Mouse (Mus musculus) liver, embryonic 13.5 days (tissue): ENCODE results near the gene Mpped2. TPM values are rescaled to one million over a fixed set of nuclear protein-coding genes. Genes with fewer than 3 reads are reported as not detected.
A peak's percentile ranks its signal among the peaks of the same experiment; 100 is the strongest.

ENCODE experiments used
- ATAC-seq: fragments of 200-750 bp; cut with Nextera tagmentation; 2 replicates; pipeline ENCODE4 v1.8.0; 2017; ENCODE audit warnings: low read depth, mild to moderate bottlenecking, moderate number of reproducible peaks, moderate library complexity
- DNase-seq: peaks from one replicate; pipeline ENCODE4 v3.0.0; 2022
- H3K27ac ChIP-seq: fragments of 300-500 bp; sonication (generic); 2 replicates; pipeline ENCODE4 v1.5.1; 2015; ENCODE audit warnings: moderate library complexity, mild to moderate bottlenecking, inconsistent platforms
- H3K27me3 ChIP-seq: fragments of 300-500 bp; sonication (generic); 2 replicates; pipeline ENCODE4 v1.6.1; 2015; ENCODE audit warnings: mild to moderate bottlenecking, inconsistent platforms
- H3K36me3 ChIP-seq: fragments of 300-500 bp; sonication (generic); 2 replicates; pipeline ENCODE4 v1.6.1; 2015; ENCODE audit warnings: mild to moderate bottlenecking, inconsistent platforms
- H3K4me1 ChIP-seq: fragments of 300-500 bp; sonication (generic); replicated peaks from 2 replicates; pipeline ENCODE4 v1.6.1; 2015; ENCODE audit warnings: inconsistent platforms
- H3K4me2 ChIP-seq: fragments of 300-500 bp; sonication (generic); 2 replicates; pipeline ENCODE4 v1.6.1; 2015; ENCODE audit warnings: inconsistent platforms, mild to moderate bottlenecking, moderate library complexity
- H3K4me3 ChIP-seq: fragments of 300-500 bp; sonication (generic); replicated peaks from 2 replicates; pipeline ENCODE4 v1.5.1; 2015; ENCODE audit warnings: mild to moderate bottlenecking, inconsistent platforms
- H3K9ac ChIP-seq: fragments of 300-500 bp; sonication (generic); 2 replicates; pipeline ENCODE4 v1.6.1; 2015; ENCODE audit warnings: mild to moderate bottlenecking, inconsistent platforms
- H3K9me3 ChIP-seq: fragments of 300-500 bp; sonication (generic); replicated peaks from 2 replicates; pipeline ENCODE4 v1.6.1; 2016; ENCODE audit warnings: inconsistent platforms
- WGBS: fragments of 180-500 bp; shearing (Covaris S2); methylation state at CpG from one replicate; pipeline ENCODE4 v1.1.7; 2015; ENCODE audit not compliant: insufficient replicate concordance; 5-methylcytosine and 5-hydroxymethylcytosine counted together
- polyA plus RNA-seq: library from polyadenylated mRNA; unstranded; fragments of >200 nt; fragmentation: Nextera tagmentation; extraction: Ambion mirVana; gene quantifications from 2 replicates; pipeline ENCODE4 v1.2.1, GENCODE M21; 2015

Gene Mpped2
- polyA plus RNA-seq, 1 experiment from 2014 or later: 3.4 TPM

- Histone ChIP-seq H3K9me3 (no peaks in the 10 kb centered on the region), H3K27ac (no peak overlapping the region), H3K4me1 (no peaks in the 10 kb centered on the region), H3K4me3 (no peak overlapping the region), H3K36me3 (no peaks in the 10 kb centered on the region), H3K4me2 (no peak overlapping the region), H3K27me3 (no peaks in the 10 kb centered on the region), H3K9ac (no peak overlapping the region)
- ATAC-seq: no peak
- WGBS: 63% methylated on average over 5 of the region's 5 CpGs
- DNase-seq: no peak
Measured at GRCm38 (mm10) chr2:106679720-106680455, 13.2 kb upstream of the Mpped2 start.

- H3K9me3 ChIP-seq: no peaks in the 10 kb centered on the region
- DNase-seq: no peak
- no peaks in the 10 kb centered on the region for H3K36me3 ChIP-seq
- H3K9ac ChIP-seq: no peak overlapping the region
- H3K4me3 ChIP-seq: no peak overlapping the region
- 59% methylated on average over 9 of the region's 9 CpGs for WGBS
- no peak for ATAC-seq
- no peaks in the 10 kb centered on the region for H3K27me3 ChIP-seq
- no peaks in the 10 kb centered on the region for H3K4me1 ChIP-seq
- H3K27ac ChIP-seq: no peak overlapping the region
- H3K4me2 ChIP-seq: no peak overlapping the region
Measured at GRCm38 (mm10) chr2:106683185-106683831, 9.8 kb upstream of the Mpped2 start.

GRCm38 (mm10) chr2:106683832-106684231 lies 9.2 kb upstream of the Mpped2 start:
- H3K9ac ChIP-seq: no peak overlapping the region
- H3K4me2 ChIP-seq: no peak overlapping the region
- H3K9me3 ChIP-seq: no peaks in the 10 kb centered on the region
- H3K27ac ChIP-seq: no peak overlapping the region
- no peaks in the 10 kb centered on the region for H3K4me1 ChIP-seq
- no peak for DNase-seq
- no peaks in the 10 kb centered on the region for H3K27me3 ChIP-seq
- 48% methylated on average over 4 of the region's 4 CpGs for WGBS
- H3K4me3 ChIP-seq: no peak overlapping the region
- no peaks in the 10 kb centered on the region for H3K36me3 ChIP-seq
- ATAC-seq: no peak

- peaks cover 11% of the 10 kb centered on the region; the same call in 1 of the 2 replicates for H3K4me1 ChIP-seq
- H3K27me3 ChIP-seq: peaks cover 62% of the 10 kb centered on the region
- ATAC-seq: no peak
- no peak for DNase-seq
- 13% methylated on average over 6 of the region's 6 CpGs for WGBS
- no peak overlapping the region for H3K4me2 ChIP-seq
- H3K9ac ChIP-seq: no peak overlapping the region
- no peaks in the 10 kb centered on the region for H3K9me3 ChIP-seq
- H3K4me3 ChIP-seq: no peak overlapping the region
- H3K27ac ChIP-seq: no peak overlapping the region
- no peaks in the 10 kb centered on the region for H3K36me3 ChIP-seq
Measured at GRCm38 (mm10) chr2:106691753-106692363, 1.2 kb upstream of the Mpped2 start.

DNA sequence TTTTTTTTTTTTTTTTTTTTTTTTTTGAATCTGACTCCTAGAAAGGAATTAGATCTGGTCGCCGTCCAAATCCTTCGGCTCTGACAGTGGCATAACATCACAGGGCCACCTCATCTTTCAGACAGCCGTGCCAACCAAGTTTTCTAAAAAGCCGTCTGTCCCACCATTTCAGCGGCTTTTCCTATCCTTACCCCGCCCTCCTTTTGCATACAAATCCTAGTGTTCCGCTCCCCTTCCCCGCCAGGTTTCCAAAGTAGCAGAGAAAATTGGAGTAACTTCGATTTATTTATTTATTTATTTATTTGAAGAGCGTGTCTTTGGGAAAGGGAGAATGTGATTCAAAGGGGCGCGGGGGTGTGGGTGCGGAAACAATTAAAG lies 675 bp upstream of the Mpped2 start:
- DNase-seq (no peak), ATAC-seq (no peak)
- peak overlapping the region; percentile 87 for H3K4me2 ChIP-seq
- H3K36me3 ChIP-seq: no peaks in the 10 kb centered on the region
- no peaks in the 10 kb centered on the region for H3K9me3 ChIP-seq
- no peak overlapping the region for H3K9ac ChIP-seq
- H3K27ac ChIP-seq: no peak overlapping the region
- peaks cover 11% of the 10 kb centered on the region; the same call in 1 of the 2 replicates for H3K4me1 ChIP-seq
- peak overlapping the region; percentile 64; the same call in 1 of the 2 replicates for H3K4me3 ChIP-seq
- WGBS: 5% methylated on average over 14 of the region's 14 CpGs
- peaks cover 63% of the 10 kb centered on the region for H3K27me3 ChIP-seq

DNA sequence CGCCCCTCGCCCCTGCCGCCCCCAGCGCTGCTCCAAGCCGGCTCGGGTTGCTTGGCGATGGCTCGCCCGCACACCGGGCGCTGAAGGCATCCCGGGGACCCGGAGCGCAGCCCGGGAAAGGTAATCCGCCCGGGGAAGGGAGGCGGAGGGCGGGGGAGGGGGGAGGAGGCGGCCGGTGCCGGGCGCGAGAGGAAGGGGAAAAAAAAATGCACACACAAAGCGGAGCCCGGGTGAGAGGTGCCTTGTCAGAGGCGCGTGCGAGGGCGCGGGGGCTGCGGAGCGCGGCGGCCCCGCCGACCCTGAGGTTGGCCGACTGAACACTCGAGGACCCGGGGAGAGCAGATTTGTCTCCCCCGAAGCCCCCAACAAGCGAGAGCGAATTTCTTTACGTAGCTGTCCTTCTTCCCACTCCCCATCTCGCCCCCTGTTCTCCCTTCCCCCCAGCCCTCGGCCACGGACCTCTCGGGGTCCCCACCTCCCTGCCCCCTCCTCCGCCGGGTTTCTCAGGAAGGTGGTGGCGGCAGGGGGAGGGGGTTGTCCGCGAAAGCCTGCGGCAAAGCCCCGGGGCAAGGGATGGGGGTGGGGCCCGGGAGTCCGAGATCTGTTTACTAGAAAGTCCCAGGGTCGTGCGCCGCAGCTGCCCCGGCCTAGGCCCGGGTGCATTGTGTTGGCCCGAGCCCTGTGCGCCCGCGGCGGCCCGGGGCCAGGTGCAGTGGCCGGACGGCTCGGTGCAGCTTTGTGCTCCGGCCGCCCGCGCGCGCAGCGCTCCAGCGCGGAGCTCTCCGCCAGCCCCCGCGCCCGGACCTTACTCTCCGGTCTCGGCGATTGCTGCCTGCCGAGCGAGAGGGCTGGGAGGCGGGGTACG lies 865 bp downstream of the Mpped2 start:
- Histone ChIP-seq H3K27ac (peak overlapping the region; percentile 58), H3K36me3 (no peaks in the 10 kb centered on the region), H3K4me3 (peak overlapping the region; percentile 64), H3K27me3 (peaks cover 65% of the 10 kb centered on the region), H3K4me2 (peak overlapping the region; percentile 87), H3K9me3 (no peaks in the 10 kb centered on the region), H3K4me1 (peaks cover 11% of the 10 kb centered on the region; the same call in 1 of the 2 replicates), H3K9ac (peak overlapping the region; percentile 65)
- WGBS: under 1% methylated on average over 84 of the region's 91 CpGs
- DNase-seq (no peak), ATAC-seq (peak; percentile 69)

DNA sequence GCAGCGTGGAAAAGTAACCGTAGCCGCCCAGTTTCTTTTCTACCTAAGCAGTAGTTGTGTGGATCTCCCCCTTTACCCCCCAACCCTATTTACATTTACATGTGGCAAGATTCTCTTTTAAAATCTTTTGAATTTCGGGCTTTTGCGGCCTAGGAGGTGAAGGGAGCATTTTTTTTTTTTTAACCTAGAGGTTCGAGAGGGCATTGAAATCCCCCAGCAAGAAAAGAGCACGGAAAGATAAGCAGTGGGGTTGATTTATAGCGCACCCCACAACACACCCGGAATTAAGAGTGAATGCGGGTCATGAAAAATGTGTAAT lies 1.5 kb downstream of the Mpped2 start:
- no peaks in the 10 kb centered on the region for H3K36me3 ChIP-seq
- DNase-seq: no peak
- H3K9ac ChIP-seq: peak overlapping the region; percentile 65; the same call in 1 of the 2 replicates
- H3K27me3 ChIP-seq: peaks cover 65% of the 10 kb centered on the region
- no peak overlapping the region for H3K27ac ChIP-seq
- no peaks in the 10 kb centered on the region for H3K9me3 ChIP-seq
- WGBS: under 1% methylated on average over 10 of the region's 10 CpGs
- peak overlapping the region; percentile 87 for H3K4me2 ChIP-seq
- no peak for ATAC-seq
- H3K4me1 ChIP-seq: peaks cover 11% of the 10 kb centered on the region; the same call in 1 of the 2 replicates
- peak overlapping the region; percentile 64 for H3K4me3 ChIP-seq

DNA sequence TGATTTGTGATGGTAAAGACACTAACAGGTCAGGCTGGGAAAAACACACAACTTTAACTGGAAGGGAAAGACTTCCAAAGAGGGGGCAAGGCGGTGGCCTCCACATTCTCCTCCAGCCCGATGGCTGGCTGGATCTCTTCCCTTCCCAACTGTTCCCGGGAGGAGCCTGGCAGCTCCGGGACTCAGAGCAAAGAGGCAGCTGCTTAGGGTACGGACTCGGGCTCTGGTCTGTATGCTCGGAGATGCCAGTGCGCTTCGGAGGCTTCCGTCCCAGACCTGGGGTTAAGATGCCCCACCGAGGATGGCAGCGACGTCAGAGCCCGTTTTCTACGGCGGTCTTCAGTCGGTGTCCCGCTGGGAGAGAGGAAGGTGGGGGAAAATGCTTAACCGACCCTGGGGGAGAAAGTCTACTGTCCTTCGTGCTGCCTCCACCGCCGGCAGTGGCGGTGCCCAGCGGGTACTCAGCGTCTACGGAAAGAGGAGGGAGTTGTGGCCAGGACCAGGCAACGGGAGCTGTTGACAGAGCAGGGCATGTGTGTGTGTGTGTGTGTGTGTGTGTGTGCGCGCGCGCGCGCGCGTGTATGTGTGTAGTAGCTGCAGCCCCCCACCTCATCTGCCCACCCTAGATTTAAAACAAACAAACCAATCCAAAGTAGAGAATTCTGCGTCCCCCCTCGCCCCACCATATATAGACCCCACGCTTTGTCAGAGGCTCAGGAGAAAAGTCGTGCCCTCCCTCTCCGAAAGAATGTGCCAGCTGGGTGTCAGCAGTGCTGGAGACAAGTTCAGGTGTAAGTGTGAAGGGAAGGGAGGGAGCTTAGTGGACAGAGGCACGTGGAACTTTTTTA lies 2.0 kb downstream of the Mpped2 start:
- H3K4me1 ChIP-seq: peaks cover 11% of the 10 kb centered on the region; the same call in 1 of the 2 replicates
- peak overlapping the region; percentile 87 for H3K4me2 ChIP-seq
- no peak overlapping the region for H3K9ac ChIP-seq
- DNase-seq: no peak
- ATAC-seq: no peak
- peak overlapping the region; percentile 64 for H3K4me3 ChIP-seq
- WGBS: under 1% methylated on average over 37 of the region's 41 CpGs
- no peaks in the 10 kb centered on the region for H3K36me3 ChIP-seq
- H3K27ac ChIP-seq: no peak overlapping the region
- H3K27me3 ChIP-seq: peaks cover 64% of the 10 kb centered on the region
- no peaks in the 10 kb centered on the region for H3K9me3 ChIP-seq

GRCm38 (mm10) chr2:106695734-106696022 lies 2.6 kb downstream of the Mpped2 start:
- Histone ChIP-seq H3K27me3 (peaks cover 61% of the 10 kb centered on the region), H3K4me2 (peak overlapping the region; percentile 87), H3K9ac (no peak overlapping the region), H3K36me3 (no peaks in the 10 kb centered on the region), H3K27ac (no peak overlapping the region), H3K9me3 (no peaks in the 10 kb centered on the region), H3K4me3 (peak overlapping the region; percentile 64), H3K4me1 (peaks cover 11% of the 10 kb centered on the region; the same call in 1 of the 2 replicates)
- WGBS: 4% methylated on average over 13 of the region's 13 CpGs
- no peak for DNase-seq
- ATAC-seq: no peak

DNA sequence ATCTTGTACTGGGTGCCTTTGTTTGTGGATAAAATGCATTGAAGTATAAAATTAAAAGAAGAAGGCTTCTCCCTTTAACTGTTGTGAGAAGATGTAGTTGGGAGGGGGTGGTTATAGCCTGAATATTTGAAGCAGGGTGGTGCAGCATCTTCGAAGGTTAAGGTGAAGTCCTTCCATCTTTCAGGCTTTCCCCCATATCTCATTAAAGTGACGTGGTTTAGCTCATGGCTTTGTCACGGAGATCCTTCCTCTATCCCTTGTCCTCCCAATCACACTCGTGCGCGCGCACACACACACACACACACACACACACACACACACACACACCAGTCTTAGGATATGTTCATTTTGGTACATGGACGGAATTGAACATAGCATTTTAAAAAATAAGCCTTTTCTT lies 3.3 kb downstream of the Mpped2 start:
- Histone ChIP-seq H3K9ac (no peak overlapping the region), H3K4me3 (no peak overlapping the region), H3K27ac (no peak overlapping the region), H3K36me3 (no peaks in the 10 kb centered on the region), H3K4me1 (peaks cover 11% of the 10 kb centered on the region; the same call in 1 of the 2 replicates), H3K9me3 (no peaks in the 10 kb centered on the region), H3K4me2 (no peak overlapping the region), H3K27me3 (peaks cover 58% of the 10 kb centered on the region)
- 75% methylated on average over 8 of the region's 8 CpGs for WGBS
- DNase-seq: no peak
- ATAC-seq: no peak
